Mouse (Mus musculus) lung, adult 2 months (tissue): ENCODE data around the gene Fam163b. TPM values are rescaled to one million over a fixed set of nuclear protein-coding genes. Genes with fewer than 3 reads are reported as not detected.

Experiments used
- DNase-seq: peaks from one replicate; pipeline ENCODE4 v3.0.0; 2022
- H3K4me1 ChIP-seq: fragments of 200-500 bp; 2 replicates; pipeline ENCODE4 v1.6.1; 2011; ENCODE audit warnings: low read length; ENCODE audit not compliant: control insufficient read depth, insufficient read depth
- H3K4me3 ChIP-seq: fragments of 200-500 bp; replicated peaks from 2 replicates; pipeline ENCODE3; 2011; ENCODE audit warnings: low read depth, mild to moderate bottlenecking, control low read depth, low read length; ENCODE audit errors: extremely low read depth
- CTCF ChIP-seq: fragments of 200-500 bp; IDR thresholded peaks from 2 replicates; pipeline ENCODE4 v1.5.1; 2011; ENCODE audit warnings: mild to moderate bottlenecking, low read length, control low read depth; ENCODE audit not compliant: insufficient read depth
- POLR2A ChIP-seq: fragments of 200-500 bp; IDR thresholded peaks from 2 replicates; pipeline ENCODE4 v1.6.1; 2011; ENCODE audit warnings: low read depth, mild to moderate bottlenecking, control low read depth, low read length, borderline replicate concordance; ENCODE audit errors: extremely low read depth
- WGBS: fragments of 180-500 bp; shearing (Covaris S2); methylation state at CpG from one replicate; pipeline ENCODE4 v1.1.7; 2018; 5-methylcytosine and 5-hydroxymethylcytosine counted together
- polyA plus RNA-seq: library from polyadenylated mRNA; depleted of rRNA; stranded (reverse); fragments of >200 nt; gene quantifications from 2 replicates; pipeline ENCODE4 v1.2.3, GENCODE M21; 2012; rRNA removed

Gene Fam163b
- polyA plus RNA-seq: 0.03 and 0.04 TPM in 2 replicates

DNA sequence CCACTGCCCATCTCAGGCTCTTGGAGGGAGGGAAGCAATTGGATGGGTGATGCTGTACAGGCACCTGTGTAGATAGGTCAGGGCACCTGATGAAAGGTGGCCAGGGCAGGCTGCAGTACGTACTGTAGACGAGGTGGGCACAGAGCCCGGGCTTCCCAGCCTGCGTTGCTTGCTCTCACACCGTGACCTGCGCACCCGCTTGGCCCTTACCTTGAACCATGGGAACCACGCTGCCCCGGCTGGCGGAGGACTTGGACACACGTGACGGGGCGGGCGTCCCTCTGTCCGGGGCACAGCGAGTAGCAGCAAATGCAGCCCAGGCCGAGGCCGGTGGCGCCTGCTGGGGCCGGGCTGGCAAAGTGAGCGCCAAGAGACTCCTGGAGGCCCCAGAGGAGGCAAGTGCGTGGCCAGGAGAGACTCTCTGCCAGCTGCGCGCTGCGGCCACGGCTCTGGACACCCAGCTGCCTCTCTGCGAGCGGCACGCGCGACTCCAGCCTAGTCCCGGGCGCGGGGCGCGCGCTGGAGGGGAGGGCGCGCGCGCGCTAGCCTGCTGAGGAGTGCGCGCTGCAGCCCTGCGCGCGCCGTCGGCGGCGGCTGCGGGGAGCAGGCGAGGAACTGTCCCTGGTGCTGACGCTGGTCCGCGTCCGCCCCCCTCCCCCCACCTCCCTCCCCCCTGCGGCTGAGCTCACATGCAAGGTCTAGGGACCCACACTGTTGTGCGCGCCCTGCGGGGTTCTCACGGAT is at the start of gene Fam163b:
Gene Fam163b, minus strand, starts transcription at position 542 of the 744 bp plus-strand sequence.
- 2% methylated on average over 60 of the region's 62 CpGs for WGBS
- TF ChIP-seq POLR2A: no peak
- no peak for TF ChIP-seq CTCF
- H3K4me3 ChIP-seq: no peak within 1 kb of the TSS
- no peaks in the 10 kb centered on the region for H3K4me1 ChIP-seq
- no peak for DNase-seq

DNA sequence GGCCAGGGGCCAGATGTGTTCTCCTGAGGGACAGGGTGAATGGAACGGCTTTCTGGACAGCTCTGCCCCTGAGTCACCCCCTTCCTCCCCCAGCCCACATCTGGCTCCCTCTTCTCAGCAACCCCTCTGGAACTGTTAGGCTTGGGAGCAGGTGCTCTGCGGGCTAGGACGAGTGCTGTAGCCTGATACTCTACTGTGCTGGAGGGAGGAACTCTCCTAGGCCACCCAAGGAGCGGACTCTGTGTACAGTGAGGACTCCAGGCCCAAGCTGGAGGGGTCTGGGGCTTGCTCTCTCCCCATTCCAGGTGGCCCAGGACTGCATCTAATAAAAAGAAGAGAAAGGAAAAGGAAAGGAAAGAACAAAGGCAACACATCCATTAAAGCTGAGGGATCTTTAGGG is 47.7 kb upstream of the Fam163b start:
- WGBS: 79% methylated on average over 4 of the region's 4 CpGs
- DNase-seq: no peak
- Histone ChIP-seq H3K4me1 (no peaks in the 10 kb centered on the region), H3K4me3 (no peak overlapping the region)
- TF ChIP-seq POLR2A: no peak
- TF ChIP-seq CTCF: no peak

GRCm38 (mm10) chr2:27187531-27187930 is 45.2 kb upstream of the Fam163b start:
- WGBS: 70% methylated on average over 6 of the region's 6 CpGs
- TF ChIP-seq POLR2A (no peak), CTCF (no peak)
- Histone ChIP-seq H3K4me1 (no peaks in the 10 kb centered on the region), H3K4me3 (no peak overlapping the region)
- no peak for DNase-seq

GRCm38 (mm10) chr2:27183734-27184133 is 41.4 kb upstream of the Fam163b start:
- DNase-seq: no peak
- 60% methylated on average over 12 of the region's 12 CpGs for WGBS
- no peaks in the 10 kb centered on the region for H3K4me1 ChIP-seq
- no peak overlapping the region for H3K4me3 ChIP-seq
- TF ChIP-seq CTCF (no peak), POLR2A (no peak)

DNA sequence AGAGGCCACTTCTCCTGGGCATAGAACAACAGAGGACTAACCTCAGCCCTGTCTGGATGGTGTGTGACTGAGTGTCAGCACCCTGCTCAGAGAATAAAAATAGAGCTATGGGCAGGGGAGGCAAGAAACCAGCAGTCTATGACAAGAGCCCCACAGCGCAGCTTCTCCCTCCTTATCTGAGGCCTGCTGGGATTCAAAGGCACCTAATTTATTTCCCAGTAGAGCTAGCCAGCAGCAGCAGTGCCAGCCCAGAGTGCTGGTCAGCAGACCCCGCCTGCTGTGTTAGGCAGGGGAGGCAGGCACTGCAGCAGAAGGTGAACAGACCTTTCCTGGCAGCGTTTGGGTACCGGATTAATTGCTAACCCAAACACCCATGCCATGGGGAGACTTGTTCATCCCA is 39.6 kb upstream of the Fam163b start:
- H3K4me1 ChIP-seq: no peaks in the 10 kb centered on the region
- no peak overlapping the region for H3K4me3 ChIP-seq
- no peak for DNase-seq
- WGBS: 51% methylated on average over 4 of the region's 4 CpGs
- TF ChIP-seq CTCF: no peak
- no peak for TF ChIP-seq POLR2A

DNA sequence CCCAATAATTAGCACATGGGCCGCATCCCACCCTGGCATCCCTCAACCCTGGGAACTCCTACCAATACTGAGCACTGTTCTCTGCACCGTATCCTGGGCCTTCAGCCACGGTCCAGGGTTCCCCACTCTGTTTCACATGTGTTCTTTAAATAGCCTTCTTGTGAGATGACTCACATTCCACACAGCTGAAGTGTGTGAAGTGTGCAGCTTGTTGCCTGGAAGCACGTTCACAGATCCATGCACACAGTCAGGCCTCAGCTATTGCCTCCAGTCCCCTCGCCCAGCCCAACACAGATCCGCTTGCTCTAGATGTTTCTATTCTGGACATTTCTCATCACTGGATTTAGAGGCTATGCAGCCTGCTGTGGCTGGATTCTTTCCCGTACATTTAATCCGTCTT is 36.8 kb upstream of the Fam163b start:
- Histone ChIP-seq H3K4me1 (no peaks in the 10 kb centered on the region), H3K4me3 (no peak overlapping the region)
- WGBS: 56% methylated on average over 8 of the region's 8 CpGs
- TF ChIP-seq POLR2A (no peak), CTCF (no peak)
- no peak for DNase-seq

- Histone ChIP-seq H3K4me1 (no peaks in the 10 kb centered on the region), H3K4me3 (no peak overlapping the region)
- TF ChIP-seq POLR2A: no peak
- TF ChIP-seq CTCF: no peak
- WGBS: 58% methylated on average over 10 of the region's 10 CpGs
- no peak for DNase-seq
Observed at GRCm38 (mm10) chr2:27175696-27176267, 33.5 kb upstream of the Fam163b start.

- 69% methylated on average over 2 of the region's 2 CpGs for whole genome bisulfite sequencing
- DNase-seq: no peak
Observed at GRCm38 (mm10) chr2:27174242-27174641, 32.0 kb upstream of the Fam163b start.

DNA sequence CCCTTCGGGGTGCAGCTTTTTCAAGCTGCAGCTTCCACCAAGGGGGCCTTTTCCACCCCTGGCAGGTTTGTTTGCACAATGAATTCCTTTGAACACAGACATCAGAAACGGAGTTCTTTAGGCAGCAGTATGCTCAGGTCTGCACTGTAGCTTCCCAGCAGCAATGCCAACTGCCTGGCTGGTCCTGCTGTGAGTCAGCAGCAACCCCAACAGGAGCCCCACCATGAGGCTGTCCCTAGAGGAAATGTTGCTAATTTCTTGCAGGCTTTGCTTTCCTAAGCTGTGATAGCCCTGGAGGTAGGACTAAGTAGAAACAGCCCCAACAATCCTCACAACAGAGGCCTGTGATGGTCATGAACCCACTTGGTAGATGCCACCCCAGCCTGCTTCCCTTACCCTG is 24.7 kb upstream of the Fam163b start:
- 18% methylated on average over 2 of the region's 2 CpGs for WGBS

More at GRCm38 (mm10) chr2:27174242-27174641, 32.0 kb upstream of the Fam163b start:
- H3K4me3 ChIP-seq: no peak overlapping the region
- TF ChIP-seq CTCF (no peak), POLR2A (no peak)
- H3K4me1 ChIP-seq: no peaks in the 10 kb centered on the region

GRCm38 (mm10) chr2:27166074-27166473 is 23.8 kb upstream of the Fam163b start:
- WGBS: 66% methylated on average over 2 of the region's 2 CpGs
- H3K4me3 ChIP-seq: no peak overlapping the region
- TF ChIP-seq CTCF (no peak), POLR2A (no peak)
- no peak for DNase-seq
- H3K4me1 ChIP-seq: no peaks in the 10 kb centered on the region

More for the DNA sequence above, 24.7 kb upstream of the Fam163b start:
- no peak for DNase-seq
- Histone ChIP-seq H3K4me1 (no peaks in the 10 kb centered on the region), H3K4me3 (no peak overlapping the region)
- TF ChIP-seq CTCF (no peak), POLR2A (no peak)
